In the genomic region with DNA sequence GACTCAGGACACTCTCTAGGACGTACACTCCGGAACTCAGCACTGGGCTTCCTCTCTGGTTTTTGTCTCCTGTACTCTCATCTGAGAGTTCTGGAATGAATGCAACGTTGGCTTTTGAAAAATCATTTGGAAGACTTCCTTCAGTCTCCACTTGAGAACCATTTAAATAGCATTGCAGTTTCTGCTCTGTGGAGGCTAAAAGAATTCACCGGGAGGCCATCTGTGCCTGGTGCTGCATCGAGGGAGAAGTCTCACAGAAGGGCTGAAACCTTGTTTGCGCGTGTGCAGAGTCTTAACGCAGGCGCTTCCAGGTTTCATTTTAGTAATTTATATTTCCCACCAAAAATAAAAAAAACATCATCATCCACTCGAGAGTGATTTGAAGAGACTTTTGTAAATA, we compare ENCODE assay signal across 18 mouse cellular contexts.
DNase-seq lines count a peak whose midpoint lies in the region; ATAC-seq and TF ChIP-seq lines count a peak whose summit lies in the region.
"Had no signal": no experiment of that assay in that cellular context is flagged by ENCODE, and none has a peak within 500 bp of the region (broad histone marks: within the 10 kb centered on the region; RNA-seq: fewer than 3 reads in every experiment).

No protein-coding gene starts in this region.

- no peak overlapping the region for H3K9ac ChIP-seq in midbrain, embryonic 14.5 days (replicated peaks; ENCODE audit: low read length)
- H3K9ac ChIP-seq: embryonic facial prominence, embryonic 12.5 days; forebrain, embryonic 15.5 days; neural tube, embryonic 13.5 days had no signal

- no peak for ATAC-seq in midbrain, embryonic 14.5 days (ENCODE audit: low FRiP score, low TSS enrichment)
- ATAC-seq: forebrain, embryonic 15.5 days had no signal

- no peaks in the 10 kb centered on the region for H3K4me1 ChIP-seq in midbrain, embryonic 14.5 days (ENCODE audit: control insufficient read depth, insufficient read depth, low read length)
- H3K4me1 ChIP-seq: embryonic facial prominence, embryonic 12.5 days; forebrain, embryonic 15.5 days; neural tube, embryonic 13.5 days had no signal

- peak overlapping the region; percentile 55 for H3K27ac ChIP-seq in layer of hippocampus, adult 2 months
- H3K27ac ChIP-seq in midbrain, embryonic 14.5 days (replicated peaks; ENCODE audit: low read depth, low read length) = no peak overlapping the region
- H3K27ac ChIP-seq: embryonic facial prominence, embryonic 12.5 days; forebrain, embryonic 15.5 days; neural tube, embryonic 13.5 days had no signal

- H3K27me3 ChIP-seq in midbrain, embryonic 14.5 days (ENCODE audit: control insufficient read depth, insufficient read depth, low read length) = no peaks in the 10 kb centered on the region
- H3K27me3 ChIP-seq: CH12.LX; embryonic facial prominence, embryonic 12.5 days; forebrain, embryonic 15.5 days; neural tube, embryonic 13.5 days had no signal

- H3K9me3 ChIP-seq in midbrain, embryonic 14.5 days (ENCODE audit: control insufficient read depth, low read length) = no peaks in the 10 kb centered on the region
- H3K9me3 ChIP-seq: embryonic facial prominence, embryonic 12.5 days; forebrain, embryonic 15.5 days; neural tube, embryonic 13.5 days had no signal

- WGBS in midbrain, embryonic 14.5 days = 83% methylated on average over 10 of the region's 10 CpGs

- H3K4me3 ChIP-seq in layer of hippocampus, adult 2 months = no peak overlapping the region
- H3K4me3 ChIP-seq in midbrain, embryonic 14.5 days (replicated peaks; ENCODE audit: low read depth, low read length) = no peak overlapping the region
- H3K4me3 ChIP-seq: embryonic facial prominence, embryonic 12.5 days; forebrain, embryonic 15.5 days; neural tube, embryonic 13.5 days had no signal

- DNase-seq in cerebellum, adult 9-11 months = peak; percentile 16
- DNase-seq in cerebellum, adult 8-10 months = no peak
- DNase-seq in layer of hippocampus, adult 2 months (ENCODE audit: low spot score in 2 of 2) = peak in 1 of 2 experiments; percentile 36
- DNase-seq in layer of hippocampus, postnatal 14 days (ENCODE audit: low spot score in 2 of 2) = no peak
- peak; percentile 17 to 40 for DNase-seq in left cerebral cortex, postnatal 14 days (ENCODE audit: low spot score in 2 of 2)
- peak; percentile 30 for DNase-seq in right cerebral cortex, postnatal 4 days
- no peak for DNase-seq in midbrain, embryonic 14.5 days
- no peak for DNase-seq in gastrocnemius, postnatal 14 days
- DNase-seq: gastrocnemius, postnatal 25 days; kidney, adult 2 months; kidney, postnatal 14 days; lung, adult 2 months; lung, postnatal 36 days; thymus, postnatal 4 days had no signal

- H3K4me2 ChIP-seq in midbrain, embryonic 14.5 days (ENCODE audit: low read length) = no peak overlapping the region
- H3K4me2 ChIP-seq: embryonic facial prominence, embryonic 12.5 days; forebrain, embryonic 15.5 days; neural tube, embryonic 13.5 days had no signal

- intact Hi-C loops in left cerebral cortex, postnatal 14 days (cut with DNase I) = no loop called here
- intact Hi-C loops in gastrocnemius, postnatal 14 days (cut with DNase I; ENCODE audit: low total_unique reads) = no loop called here

- no peak for TF ChIP-seq CTCF in layer of hippocampus, adult 2 months (conservative IDR thresholded peaks at IDR 0.05)

- H3K36me3 ChIP-seq in midbrain, embryonic 14.5 days (ENCODE audit: control insufficient read depth, insufficient read depth, low read length) = no peaks in the 10 kb centered on the region
- H3K36me3 ChIP-seq: embryonic facial prominence, embryonic 12.5 days; forebrain, embryonic 15.5 days; neural tube, embryonic 13.5 days had no signal

Comparison
In these comparisons a context has a peak if more than half of its experiments do, and no peak if none do; other contexts are left out.
1. DNase-seq: peak in cerebellum, adult 9-11 months (single experiment), left cerebral cortex, postnatal 14 days (2 of 2) and right cerebral cortex, postnatal 4 days (single experiment); none in cerebellum, adult 8-10 months (single experiment), layer of hippocampus, postnatal 14 days (0 of 2), midbrain, embryonic 14.5 days (single experiment) and gastrocnemius, postnatal 14 days (single experiment).